Mouse (Mus musculus) CH12.LX (cell line): ENCODE results near the gene Lhpp. TPM values are rescaled to one million over a fixed set of nuclear protein-coding genes. Genes with fewer than 3 reads are reported as not detected.
A peak's percentile ranks its signal among the peaks of the same experiment; 100 is the strongest.

Experiments
- DNase-seq: peaks from one replicate; pipeline ENCODE4 v3.0.0-alpha.2; 2013; ENCODE audit errors: extremely low read depth
- H3K27ac ChIP-seq: 2 replicates; pipeline ENCODE4 v1.5.1; 2012; ENCODE audit warnings: low read depth, mild to moderate bottlenecking, control low read depth, moderate library complexity; ENCODE audit not compliant: insufficient read depth
- H3K27me3 ChIP-seq: replicated peaks from 2 replicates; pipeline ENCODE3; 2012; ENCODE audit warnings: inconsistent platforms
- H3K36me3 ChIP-seq, 2 experiments: replicated peaks in 1 of 2; 2 replicates each; pipeline versions ENCODE3 to v1.6.1; 2012; ENCODE audit warnings: inconsistent platforms in 1 of 2, low read length in 1 of 2, mild to moderate bottlenecking in 1 of 2, mixed read lengths in 1 of 2, moderate library complexity in 1 of 2; ENCODE audit not compliant: control insufficient read depth in 1 of 2, insufficient read depth in 1 of 2
- H3K4me1 ChIP-seq, 2 experiments: 2 replicates each; pipeline ENCODE4 v1.6.1; 2012; ENCODE audit warnings: inconsistent platforms in 1 of 2, moderate library complexity in 1 of 2; ENCODE audit not compliant: insufficient read depth in 2 of 2, control insufficient read depth in 1 of 2
- H3K4me2 ChIP-seq: 2 replicates; pipeline ENCODE4 v1.6.1; 2012; ENCODE audit warnings: low read depth, mild to moderate bottlenecking, control low read depth; ENCODE audit not compliant: poor library complexity, insufficient read depth, severe bottlenecking
- H3K4me3 ChIP-seq, 3 experiments: fragments of 150-350 bp in 1 of 3; sonication (generic) in 1 of 3; replicated peaks in 1 of 3; 2 replicates each; pipeline versions ENCODE3 to v1.5.1; 2011 to 2012; ENCODE audit warnings: low read depth in 2 of 3, low read length in 2 of 3, mild to moderate bottlenecking in 2 of 3, moderate library complexity in 2 of 3, control low read depth in 1 of 3, improper control_type of control experiment in 1 of 3, inconsistent platforms in 1 of 3, mixed read lengths in 1 of 3; ENCODE audit not compliant: poor library complexity in 1 of 3
- H3K79me2 ChIP-seq: replicated peaks from 2 replicates; pipeline ENCODE4 v1.6.1; 2012; ENCODE audit warnings: mild to moderate bottlenecking, moderate library complexity; ENCODE audit not compliant: control insufficient read depth, poor library complexity, insufficient read depth, severe bottlenecking; ENCODE audit errors: extremely low read depth
- H3K9ac ChIP-seq: 2 replicates; pipeline ENCODE4 v1.6.1; 2012; ENCODE audit warnings: low read depth, mild to moderate bottlenecking, control low read depth, moderate library complexity; ENCODE audit not compliant: insufficient read depth
- H3K9me3 ChIP-seq: replicated peaks from 2 replicates; pipeline ENCODE3; 2012; ENCODE audit warnings: low read length, inconsistent platforms, mixed read lengths
- BHLHE40 ChIP-seq: IDR thresholded peaks from 2 replicates; pipeline ENCODE4 v1.6.1; 2011; ENCODE audit warnings: mild to moderate bottlenecking, low read depth, low read length, improper control_type of control experiment
- CHD1 ChIP-seq: IDR thresholded peaks from 2 replicates; pipeline ENCODE4 v1.6.1; 2012; ENCODE audit warnings: low read depth, low read length, improper control_type of control experiment, inconsistent platforms
- CHD2 ChIP-seq: IDR thresholded peaks from 2 replicates; pipeline ENCODE4 v1.6.1; 2011; ENCODE audit warnings: low read length, improper control_type of control experiment
- E2F4 ChIP-seq: IDR thresholded peaks from 2 replicates; pipeline ENCODE4 v1.6.1; 2011; ENCODE audit warnings: low read depth, low read length, improper control_type of control experiment; ENCODE audit not compliant: insufficient replicate concordance
- EP300 ChIP-seq: IDR thresholded peaks from 2 replicates; pipeline ENCODE4 v1.6.1; 2011; ENCODE audit warnings: low read length, improper control_type of control experiment
- ETS1 ChIP-seq: conservative IDR thresholded peaks from 2 replicates; pipeline ENCODE4 v1.6.1; 2012; ENCODE audit warnings: low read depth, mild to moderate bottlenecking, inconsistent platforms, low read length, improper control_type of control experiment, moderate library complexity
- HCFC1 ChIP-seq: IDR thresholded peaks from 2 replicates; pipeline ENCODE4 v1.6.1; 2012; ENCODE audit warnings: low read depth, mild to moderate bottlenecking, inconsistent platforms, low read length, improper control_type of control experiment
- JUND ChIP-seq: conservative IDR thresholded peaks from 2 replicates; pipeline ENCODE4 v1.6.1; 2011; ENCODE audit warnings: low read depth, low read length, improper control_type of control experiment
- KAT2A ChIP-seq: IDR thresholded peaks from 2 replicates; pipeline ENCODE4 v1.6.1; 2012; ENCODE audit warnings: low read length, improper control_type of control experiment, inconsistent platforms; ENCODE audit not compliant: insufficient replicate concordance
- MXI1 ChIP-seq: IDR thresholded peaks from 2 replicates; pipeline ENCODE4 v1.6.1; 2011; ENCODE audit warnings: mild to moderate bottlenecking, low read depth, low read length, improper control_type of control experiment
- MYC ChIP-seq: IDR thresholded peaks from 2 replicates; pipeline ENCODE4 v1.6.1; 2011; ENCODE audit warnings: low read depth, mild to moderate bottlenecking, improper control_type of control experiment, low read length
- NRF1 ChIP-seq: IDR thresholded peaks from 2 replicates; pipeline ENCODE4 v1.6.1; 2014; ENCODE audit warnings: low read depth, mild to moderate bottlenecking, inconsistent platforms, low read length, improper control_type of control experiment, moderate library complexity
- PAX5 ChIP-seq: IDR thresholded peaks from 2 replicates; pipeline ENCODE4 v1.6.1; 2012; ENCODE audit warnings: low read length, inconsistent platforms, mixed read lengths
- POLR2A ChIP-seq: IDR thresholded peaks from 2 replicates; pipeline ENCODE4 v1.6.1; 2011; ENCODE audit warnings: low read depth, mild to moderate bottlenecking, improper control_type of control experiment, low read length
- POLR2AphosphoS2 ChIP-seq: IDR thresholded peaks from 2 replicates; pipeline ENCODE4 v1.6.1; 2011; ENCODE audit warnings: low read depth, low read length, improper control_type of control experiment
- RAD21 ChIP-seq: IDR thresholded peaks from 2 replicates; pipeline ENCODE4 v1.6.1; 2011; ENCODE audit warnings: low read depth, mild to moderate bottlenecking, low read length, improper control_type of control experiment, moderate library complexity
- TBP ChIP-seq: conservative IDR thresholded peaks from 2 replicates; pipeline ENCODE4 v1.6.1; 2011; ENCODE audit warnings: low read depth, low read length, improper control_type of control experiment
- ZC3H11A ChIP-seq: IDR thresholded peaks from 2 replicates; pipeline ENCODE4 v1.6.1; 2012; ENCODE audit warnings: low read depth, mild to moderate bottlenecking, inconsistent platforms, low read length, improper control_type of control experiment
- ZKSCAN1 ChIP-seq: IDR thresholded peaks from 2 replicates; pipeline ENCODE4 v1.6.1; 2012; ENCODE audit warnings: low read depth, inconsistent platforms, low read length, improper control_type of control experiment, borderline replicate concordance
- ZMIZ1 ChIP-seq: IDR thresholded peaks from 2 replicates; pipeline ENCODE4 v1.6.1; 2012; ENCODE audit warnings: low read depth, mild to moderate bottlenecking, inconsistent platforms, low read length, improper control_type of control experiment
- dilution Hi-C: fragments of 300-500 bp; cut with MboI; formaldehyde crosslinking; loops from 2 replicates; pipeline ENCODE4 v1.14.3; 2020; ENCODE audit warnings: low sequenced_read_pairs; ENCODE audit not compliant: extremely low pct_unique_long_range_greater_than_20kb, extremely low pct_ligation_motif_present
- in situ Hi-C: fragments of 300-500 bp; cut with MboI; formaldehyde crosslinking; loops from 3 replicates; pipeline ENCODE4 v1.14.3; 2019; ENCODE audit warnings: low sequenced_read_pairs, low pct_ligation_motif_present, low pct_unique_long_range_greater_than_20kb, mixed read lengths
- polyA plus RNA-seq: library from polyadenylated mRNA; unstranded; fragments of >175 nt; gene quantifications from 2 replicates; pipeline ENCODE4 v1.2.1, GENCODE M21; 2012; ENCODE audit warnings: low read depth; ENCODE audit not compliant: insufficient read length
- total RNA-seq, 2 experiments: library from RNA; depleted of rRNA; stranded (reverse); fragments of 300-350 nt in 1 of 2; fragments of >200 nt in 1 of 2; gene quantifications; 2 replicates each; pipeline ENCODE4 v1.2.3; 2012 to 2014

Lhpp gene
- total and polyA plus RNA-seq, 3 experiments: 7.8 to 15.4 (median 14.6) TPM

DNA sequence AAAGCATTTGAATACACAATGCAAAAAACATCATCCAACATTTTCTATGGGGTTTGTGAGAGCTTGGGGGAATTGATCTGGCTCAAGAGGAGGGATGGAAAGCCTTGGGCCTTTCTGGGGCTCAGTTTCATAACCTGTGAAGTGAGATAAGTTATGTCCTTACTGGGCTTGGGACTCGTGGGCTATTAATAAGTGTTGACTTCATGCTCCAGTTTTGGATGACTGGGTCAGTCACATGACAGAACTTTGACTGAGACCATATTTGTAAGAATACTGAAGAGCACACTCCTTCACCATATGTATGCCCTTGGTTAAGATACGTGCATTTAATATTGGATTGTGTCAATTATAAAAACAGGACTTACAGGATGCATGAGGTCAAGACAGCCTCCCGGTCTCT, 17.0 kb downstream of the Lhpp start:
- H3K4me2 ChIP-seq: no peak overlapping the region
- H3K4me3 ChIP-seq: no peak overlapping the region
- in situ Hi-C loops (no loop called here), dilution Hi-C loops (no loop called here)
- H3K27me3 ChIP-seq: no peaks in the 10 kb centered on the region
- peaks cover 11 to 31% of the 10 kb centered on the region in 2 experiments for H3K4me1 ChIP-seq
- H3K36me3 ChIP-seq: peaks cover 0 to 2% of the 10 kb centered on the region in 2 experiments
- H3K9me3 ChIP-seq: no peaks in the 10 kb centered on the region
- no peak for DNase-seq
- no peak overlapping the region for H3K27ac ChIP-seq
- no peak overlapping the region for H3K9ac ChIP-seq
- H3K79me2 ChIP-seq: no peaks in the 10 kb centered on the region
- no peak for TF ChIP-seq RAD21
- 0 out of 2 replicates have a peak, but pooled peaks have one; percentile 19 for TF ChIP-seq BHLHE40
- TF ChIP-seq ZKSCAN1: no peak

- TF ChIP-seq TBP: no peak
- TF ChIP-seq HCFC1: no peak
- no peak for TF ChIP-seq POLR2A
- peak; percentile 23; the same call in 1 of the 2 replicates for TF ChIP-seq EP300
- no peak for TF ChIP-seq MYC
- no peak for TF ChIP-seq ZC3H11A
- TF ChIP-seq, all 38 proteins: peak for 1
- Histone ChIP-seq H3K4me1 (peaks cover 11 to 37% of the 10 kb centered on the region in 2 experiments), H3K79me2 (no peaks in the 10 kb centered on the region), H3K27ac (no peak overlapping the region), H3K9me3 (no peaks in the 10 kb centered on the region), H3K36me3 (peaks cover 0 to 19% of the 10 kb centered on the region in 2 experiments), H3K4me3 (no peak overlapping the region), H3K4me2 (no peak overlapping the region), H3K9ac (no peak overlapping the region), H3K27me3 (no peaks in the 10 kb centered on the region)
- in situ Hi-C loops: no loop called here
- dilution Hi-C loops: no loop called here
- DNase-seq: no peak
These were observed 20.9 kb downstream of the Lhpp start for GRCm38 (mm10) chr7:132631313-132631712.

- Histone ChIP-seq H3K9ac (no peak overlapping the region), H3K27me3 (no peaks in the 10 kb centered on the region), H3K4me1 (peaks cover 0 to 20% of the 10 kb centered on the region in 2 experiments; a peak in 2 of 4 replicates), H3K27ac (no peak overlapping the region), H3K9me3 (no peaks in the 10 kb centered on the region), H3K4me3 (no peak overlapping the region), H3K36me3 (peaks cover 0 to 31% of the 10 kb centered on the region in 2 experiments), H3K79me2 (no peaks in the 10 kb centered on the region), H3K4me2 (no peak overlapping the region)
- DNase-seq: no peak
- TF ChIP-seq PAX5 (no peak), ZC3H11A (no peak), MXI1 (no peak), TBP (no peak), BHLHE40 (no peak), CHD1 (no peak), ZMIZ1 (no peak), CHD2 (no peak), POLR2AphosphoS2 (no peak), JUND (no peak), ETS1 (no peak), KAT2A (no peak), NRF1 (no peak), EP300 (no peak), RAD21 (no peak), E2F4 (no peak)
- dilution Hi-C loops (no loop called here), in situ Hi-C loops (no loop called here)
These were observed 26.9 kb downstream of the Lhpp start for GRCm38 (mm10) chr7:132637292-132637691.
